Mouse (Mus musculus): ENCODE results near the gene Nadk2. TPM values are rescaled to one million over a fixed set of nuclear protein-coding genes. Genes with fewer than 3 reads are reported as not detected.

Gene Nadk2
- polyA plus RNA-seq, 1 experiment from 2014 or later: 103 TPM

- 82% methylated on average over 8 of the region's 8 CpGs for WGBS (ENCODE audit: insufficient replicate concordance)
- Histone ChIP-seq H3K27me3 (no peaks in the 10 kb centered on the region), H3K4me3 (replicated peaks) (no peak overlapping the region), H3K27ac (no peak overlapping the region), H3K9me3 (replicated peaks) (no peaks in the 10 kb centered on the region), H3K4me1 (replicated peaks) (peaks cover 87% of the 10 kb centered on the region), H3K4me2 (no peak overlapping the region), H3K36me3 (peaks cover 98% of the 10 kb centered on the region), H3K9ac (no peak overlapping the region)
- no peak for DNase-seq
- ATAC-seq (ENCODE audit: low read depth): no peak
Measured at GRCm38 (mm10) chr15:9088683-9089072, 17.6 kb downstream of the Nadk2 start.

- Histone ChIP-seq H3K9me3 (replicated peaks) (no peaks in the 10 kb centered on the region), H3K4me1 (replicated peaks) (peaks cover 89% of the 10 kb centered on the region), H3K27ac (peak overlapping the region; percentile 36; the same call in 1 of the 2 replicates), H3K4me3 (replicated peaks) (no peak overlapping the region), H3K27me3 (no peaks in the 10 kb centered on the region), H3K4me2 (no peak overlapping the region), H3K36me3 (peaks cover 98% of the 10 kb centered on the region), H3K9ac (no peak overlapping the region)
- WGBS (ENCODE audit: insufficient replicate concordance): 70% methylated on average over 2 of the region's 2 CpGs
- DNase-seq (no peak), ATAC-seq (ENCODE audit: low read depth) (no peak)
Measured at GRCm38 (mm10) chr15:9089136-9089720, 18.2 kb downstream of the Nadk2 start.

DNA sequence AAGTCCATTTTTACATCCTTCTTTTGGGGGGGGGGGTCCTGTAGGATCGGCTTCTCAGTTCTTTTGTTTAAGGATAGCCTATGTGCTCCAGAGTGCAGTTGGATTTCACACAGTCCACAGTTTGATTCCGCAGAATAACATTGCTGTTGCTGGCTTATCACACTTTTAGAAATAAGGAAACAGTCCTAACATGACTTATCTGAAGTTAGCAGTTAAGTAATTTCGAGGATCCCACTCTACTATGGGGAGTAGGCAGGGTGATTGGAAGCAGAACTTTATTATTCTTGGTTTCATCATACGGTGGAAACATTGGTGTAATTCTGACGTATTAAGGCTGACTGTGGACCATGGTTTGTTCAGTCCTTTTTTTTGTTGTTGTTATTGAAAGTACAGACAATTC is 19.6 kb downstream of the Nadk2 start:
- WGBS (ENCODE audit: insufficient replicate concordance): 64% methylated on average over 5 of the region's 5 CpGs
- peak overlapping the region; percentile 27; the same call in 1 of the 2 replicates for H3K27ac ChIP-seq

GRCm38 (mm10) chr15:9093598-9094365 is 22.7 kb downstream of the Nadk2 start:
- no peak for DNase-seq
- WGBS (ENCODE audit: insufficient replicate concordance): 53% methylated on average over 11 of the region's 11 CpGs
- H3K4me3 ChIP-seq (replicated peaks): peak overlapping the region; percentile 25
- no peaks in the 10 kb centered on the region for H3K9me3 ChIP-seq (replicated peaks)
- H3K36me3 ChIP-seq: peaks cover 92% of the 10 kb centered on the region
- peak overlapping the region; percentile 53 for H3K9ac ChIP-seq
- peak overlapping the region; percentile 81 for H3K27ac ChIP-seq
- peak; percentile 57 for ATAC-seq (ENCODE audit: low read depth)
- peak overlapping the region; percentile 48 for H3K4me2 ChIP-seq
- H3K27me3 ChIP-seq: no peaks in the 10 kb centered on the region
- peaks cover 62% of the 10 kb centered on the region for H3K4me1 ChIP-seq (replicated peaks)

More for the DNA sequence above, 19.6 kb downstream of the Nadk2 start:
- H3K9me3 ChIP-seq (replicated peaks): no peaks in the 10 kb centered on the region
- H3K4me3 ChIP-seq (replicated peaks): no peak overlapping the region
- DNase-seq (no peak), ATAC-seq (ENCODE audit: low read depth) (no peak)
- no peak overlapping the region for H3K4me2 ChIP-seq
- no peaks in the 10 kb centered on the region for H3K27me3 ChIP-seq
- peaks cover 96% of the 10 kb centered on the region for H3K36me3 ChIP-seq
- H3K4me1 ChIP-seq (replicated peaks): peaks cover 87% of the 10 kb centered on the region
- no peak overlapping the region for H3K9ac ChIP-seq

DNA sequence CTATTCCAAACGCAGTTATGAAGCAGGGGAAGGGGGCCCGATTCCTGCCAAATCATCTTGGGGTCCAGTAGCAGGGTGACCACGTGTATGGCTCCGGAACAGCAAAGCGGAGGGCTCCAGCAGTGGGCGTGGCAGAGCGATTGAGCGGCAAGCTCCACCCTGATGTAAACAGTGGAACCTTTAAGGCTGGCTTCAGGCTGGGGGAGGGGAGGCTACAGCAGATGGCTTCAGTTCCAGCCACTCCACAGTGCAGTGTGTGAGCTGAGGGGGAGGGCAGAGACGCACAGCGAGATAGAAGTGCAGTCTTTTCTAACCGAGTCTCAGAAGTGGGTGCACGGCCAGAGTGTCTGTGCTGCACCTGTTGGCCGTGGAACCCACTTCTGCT is 23.3 kb downstream of the Nadk2 start:
- peak overlapping the region; percentile 53 for H3K9ac ChIP-seq
- no peaks in the 10 kb centered on the region for H3K9me3 ChIP-seq (replicated peaks)
- H3K4me2 ChIP-seq: peak overlapping the region; percentile 48
- H3K27me3 ChIP-seq: no peaks in the 10 kb centered on the region
- WGBS (ENCODE audit: insufficient replicate concordance): 18% methylated on average over 13 of the region's 13 CpGs
- DNase-seq (peak; percentile 76), ATAC-seq (ENCODE audit: low read depth) (peak; percentile 87)
- peak overlapping the region; percentile 25 for H3K4me3 ChIP-seq (replicated peaks)
- H3K4me1 ChIP-seq (replicated peaks): peaks cover 58% of the 10 kb centered on the region
- H3K36me3 ChIP-seq: peaks cover 92% of the 10 kb centered on the region
- H3K27ac ChIP-seq: peak overlapping the region; percentile 81

DNA sequence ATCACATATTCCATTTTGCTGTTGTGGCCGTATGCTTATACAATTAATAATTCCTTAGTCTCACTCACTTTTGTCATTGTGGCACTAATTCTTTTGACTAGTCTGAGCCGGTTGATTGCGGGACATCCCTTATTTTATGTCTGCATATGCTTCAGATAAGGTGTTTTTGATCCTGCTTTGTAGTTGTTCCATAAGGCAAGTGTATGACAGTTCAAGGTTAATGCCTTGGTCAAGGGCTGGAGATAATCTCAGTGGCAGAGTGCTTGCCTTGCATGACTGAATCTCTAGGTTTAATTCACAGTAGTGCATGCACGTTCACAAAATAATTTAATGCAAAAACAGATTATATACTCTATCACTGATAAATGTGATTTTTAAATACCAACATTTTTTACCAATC is 25.8 kb downstream of the Nadk2 start:
- ATAC-seq (ENCODE audit: low read depth): no peak
- WGBS (ENCODE audit: insufficient replicate concordance): 84% methylated on average over 4 of the region's 4 CpGs
- H3K9ac ChIP-seq: no peak overlapping the region

DNA sequence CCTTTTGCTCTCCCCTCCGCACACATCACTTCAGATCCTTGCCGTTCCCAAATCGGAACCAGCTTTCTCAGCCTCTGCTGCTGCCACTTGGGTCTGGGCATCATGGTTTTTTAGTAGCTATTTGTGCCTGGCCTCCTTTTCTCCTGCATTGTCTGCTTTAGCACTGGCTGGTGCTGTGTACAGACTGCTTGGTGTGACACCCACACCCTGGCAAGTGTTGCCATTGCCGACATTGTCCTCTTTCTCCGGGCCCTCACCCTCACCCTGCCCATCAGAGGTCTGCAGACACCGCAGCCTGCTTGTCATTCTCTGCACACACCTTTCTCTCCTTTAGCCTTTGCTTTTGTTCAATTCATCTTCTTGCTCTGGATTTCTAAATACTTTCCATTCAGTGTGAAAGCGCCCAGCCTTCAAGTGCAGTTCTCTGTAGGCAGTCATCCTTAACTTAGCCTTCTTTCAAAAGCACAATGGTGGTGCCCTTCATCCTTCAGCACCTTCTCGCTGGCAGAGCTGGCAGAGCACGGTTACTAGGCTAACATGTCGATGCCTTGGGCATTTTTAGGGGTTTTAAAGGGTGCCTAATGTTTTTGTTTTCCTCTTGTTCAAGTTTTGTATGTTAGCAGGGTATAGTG is 29.5 kb downstream of the Nadk2 start:
- no peak overlapping the region for H3K27ac ChIP-seq
- H3K4me3 ChIP-seq (replicated peaks): no peak overlapping the region
- WGBS (ENCODE audit: insufficient replicate concordance): 93% methylated on average over 10 of the region's 10 CpGs
- H3K27me3 ChIP-seq: no peaks in the 10 kb centered on the region
- H3K4me1 ChIP-seq (replicated peaks): peaks cover 7% of the 10 kb centered on the region
- no peaks in the 10 kb centered on the region for H3K9me3 ChIP-seq (replicated peaks)
- H3K4me2 ChIP-seq: no peak overlapping the region
- no peak for DNase-seq
- ATAC-seq (ENCODE audit: low read depth): no peak
- H3K9ac ChIP-seq: no peak overlapping the region
- H3K36me3 ChIP-seq: peaks cover 96% of the 10 kb centered on the region

More for the DNA sequence above, 25.8 kb downstream of the Nadk2 start:
- H3K4me2 ChIP-seq: no peak overlapping the region
- no peaks in the 10 kb centered on the region for H3K9me3 ChIP-seq (replicated peaks)
- peaks cover 37% of the 10 kb centered on the region for H3K4me1 ChIP-seq (replicated peaks)
- no peak overlapping the region for H3K4me3 ChIP-seq (replicated peaks)
- peaks cover 94% of the 10 kb centered on the region for H3K36me3 ChIP-seq
- H3K27me3 ChIP-seq: no peaks in the 10 kb centered on the region
- DNase-seq: no peak
- H3K27ac ChIP-seq: no peak overlapping the region

- no peak for ATAC-seq (ENCODE audit: low read depth)
- Histone ChIP-seq H3K36me3 (peaks cover 87% of the 10 kb centered on the region), H3K4me1 (replicated peaks) (no peaks in the 10 kb centered on the region), H3K4me3 (replicated peaks) (no peak overlapping the region), H3K27me3 (no peaks in the 10 kb centered on the region), H3K4me2 (no peak overlapping the region), H3K9ac (no peak overlapping the region), H3K27ac (0 out of 2 replicates have a peak overlapping the region, but pooled peaks have one; percentile 13), H3K9me3 (replicated peaks) (no peaks in the 10 kb centered on the region)
- WGBS (ENCODE audit: insufficient replicate concordance): 82% methylated on average over 13 of the region's 13 CpGs
- DNase-seq: no peak
Measured at GRCm38 (mm10) chr15:9106303-9107074, 35.4 kb downstream of the Nadk2 start.

DNA sequence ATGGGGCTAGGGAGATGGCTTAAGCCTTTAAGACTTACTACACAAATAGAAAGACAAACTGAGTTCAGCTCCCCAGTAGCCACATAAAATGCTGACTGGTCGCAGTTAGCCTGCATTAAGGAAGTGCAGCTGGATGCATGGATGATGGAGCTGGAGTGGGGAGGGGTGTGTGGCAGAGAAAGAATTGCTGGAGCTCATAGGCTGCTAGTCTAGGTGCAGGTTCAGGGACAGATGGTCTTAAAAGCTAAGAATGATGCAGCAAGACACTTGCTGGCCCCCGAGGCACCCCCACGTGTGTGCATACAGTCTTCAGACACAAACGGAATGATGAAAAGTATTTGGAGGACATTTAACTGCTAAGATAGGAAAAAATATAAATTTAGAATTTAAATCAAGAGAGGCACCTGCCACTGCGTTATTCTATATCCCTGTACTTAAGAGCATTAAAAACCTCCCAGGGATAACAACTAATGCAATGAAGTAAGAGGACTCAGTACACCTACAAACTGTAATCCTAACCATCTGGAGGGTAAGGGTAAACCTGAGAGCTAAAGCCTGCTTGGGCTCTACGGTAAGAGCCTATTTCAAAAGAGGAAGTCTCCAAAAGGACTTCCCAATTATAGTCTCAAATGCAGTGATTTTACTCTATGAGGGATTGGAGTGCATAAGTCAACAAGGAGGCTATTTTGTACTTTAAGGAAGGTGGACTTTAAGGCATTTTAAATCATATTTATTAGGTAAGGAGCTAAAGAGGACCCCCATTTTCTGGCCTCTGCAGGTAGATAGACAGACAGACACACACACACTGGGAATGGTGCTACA is 39.7 kb downstream of the Nadk2 start:
- peaks cover 87% of the 10 kb centered on the region for H3K36me3 ChIP-seq
- no peak for DNase-seq
- 77% methylated on average over 6 of the region's 6 CpGs for whole genome bisulfite sequencing (ENCODE audit: insufficient replicate concordance)

DNA sequence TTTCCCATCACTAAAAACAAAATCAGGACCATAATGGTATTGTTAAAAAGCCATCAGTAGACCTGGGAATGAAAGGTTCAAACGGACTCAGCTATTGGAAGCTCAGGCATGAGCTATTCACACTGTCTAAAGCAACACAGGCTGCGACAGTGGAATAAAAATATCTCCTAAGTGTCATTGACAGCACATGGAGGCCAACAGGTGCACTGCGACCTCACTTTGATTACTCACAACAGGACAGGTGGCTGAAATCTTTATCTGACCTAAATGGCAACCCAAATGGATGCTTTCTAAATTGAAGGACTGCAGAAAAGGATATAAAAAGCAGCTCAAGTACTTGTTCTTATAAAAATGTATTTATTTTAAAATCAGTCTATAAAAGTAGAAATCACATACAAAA is 40.6 kb downstream of the Nadk2 start:
- no peaks in the 10 kb centered on the region for H3K27me3 ChIP-seq
- no peak overlapping the region for H3K4me2 ChIP-seq
- H3K27ac ChIP-seq: no peak overlapping the region
- no peak overlapping the region for H3K9ac ChIP-seq
- H3K9me3 ChIP-seq (replicated peaks): no peaks in the 10 kb centered on the region
- ATAC-seq (ENCODE audit: low read depth) (no peak), DNase-seq (no peak)
- H3K4me3 ChIP-seq (replicated peaks): no peak overlapping the region
- peaks cover 6% of the 10 kb centered on the region; the same call in 1 of the 2 replicates for H3K4me1 ChIP-seq (replicated peaks)
- 85% methylated on average over 3 of the region's 3 CpGs for WGBS (ENCODE audit: insufficient replicate concordance)
- peaks cover 86% of the 10 kb centered on the region for H3K36me3 ChIP-seq

More for the DNA sequence above, 39.7 kb downstream of the Nadk2 start:
- Histone ChIP-seq H3K27ac (no peak overlapping the region), H3K9ac (no peak overlapping the region), H3K4me2 (no peak overlapping the region), H3K9me3 (replicated peaks) (no peaks in the 10 kb centered on the region), H3K4me3 (replicated peaks) (no peak overlapping the region), H3K4me1 (replicated peaks) (peaks cover 6% of the 10 kb centered on the region; the same call in 1 of the 2 replicates), H3K27me3 (no peaks in the 10 kb centered on the region)
- no peak for ATAC-seq (ENCODE audit: low read depth)

Measured in liver, embryonic 13.5 days (tissue).